Mouse (Mus musculus): ENCODE measurements around the gene Commd7.
"Not testable (repeated sequence)": the region's sequence is repeated elsewhere in the genome, so short reads cannot be mapped to it uniquely, and the experiment has no call there.

Gene Commd7

GRCm38 (mm10) chr2:153631976-153632870, at the start of gene Commd7:
Gene Commd7, minus strand, starts transcription at chr2:153632781.
- no peak for DNase-seq (ENCODE audit: low read depth, low spot score)

DNA sequence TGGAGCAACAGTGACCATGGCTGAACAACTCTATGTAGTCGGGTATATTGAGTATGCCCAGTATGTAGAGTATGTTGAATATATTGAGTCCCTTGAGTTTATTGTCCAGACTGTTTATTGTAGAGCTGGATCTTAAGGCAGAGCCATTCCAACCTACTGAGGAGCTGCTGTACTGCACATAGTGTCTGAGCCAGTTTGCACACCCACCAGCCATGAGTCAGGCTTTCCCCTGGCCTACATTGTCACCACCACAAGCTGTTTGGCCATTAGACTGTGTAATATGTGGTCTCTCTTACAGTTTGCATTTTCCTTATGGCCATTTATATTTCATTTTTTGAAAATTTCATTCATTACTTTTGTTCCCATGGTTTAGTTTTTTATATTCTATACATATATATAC, 47.4 kb upstream of the Commd7 start:
- no peak for DNase-seq (ENCODE audit: low read depth, low spot score)

DNA sequence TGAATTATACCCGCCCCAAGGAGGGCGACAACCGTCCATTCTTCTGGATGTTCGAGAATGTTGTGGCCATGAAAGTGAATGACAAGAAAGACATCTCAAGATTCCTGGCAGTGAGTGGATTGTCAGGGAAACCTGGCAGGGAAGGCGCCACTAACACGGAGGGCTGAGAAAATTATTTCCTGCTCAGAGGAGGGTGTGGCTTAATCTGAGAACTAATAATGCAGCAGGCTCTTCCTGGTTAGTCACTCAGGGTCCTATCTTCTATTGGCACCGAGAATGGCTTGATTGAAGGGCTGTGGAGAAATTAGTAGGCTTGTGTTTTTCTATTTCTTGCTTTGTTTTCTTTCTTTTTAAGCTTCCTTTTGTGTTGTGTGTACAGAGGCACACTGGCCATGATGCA, 45.0 kb upstream of the Commd7 start:
- DNase-seq (ENCODE audit: low read depth, low spot score), result no peak

DNA sequence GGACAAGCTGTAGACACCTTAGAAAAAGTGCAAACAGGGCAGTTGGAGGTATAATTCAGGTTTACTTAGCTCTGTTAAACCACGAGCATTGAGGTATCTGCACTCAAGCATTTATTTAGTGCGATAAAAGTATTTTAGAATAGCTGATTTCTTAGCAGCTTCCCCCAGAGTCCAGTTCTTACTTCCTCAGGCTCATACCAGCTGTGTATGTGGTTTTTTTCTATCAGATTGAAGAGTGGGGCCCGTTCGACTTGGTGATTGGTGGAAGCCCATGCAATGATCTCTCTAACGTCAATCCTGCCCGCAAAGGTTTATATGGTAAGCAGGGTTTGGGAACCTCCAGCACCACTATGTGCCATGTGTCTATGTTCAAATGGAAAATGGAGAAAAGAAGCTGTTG, 44.4 kb upstream of the Commd7 start:
- no peak for DNase-seq (ENCODE audit: low read depth, low spot score)

DNA sequence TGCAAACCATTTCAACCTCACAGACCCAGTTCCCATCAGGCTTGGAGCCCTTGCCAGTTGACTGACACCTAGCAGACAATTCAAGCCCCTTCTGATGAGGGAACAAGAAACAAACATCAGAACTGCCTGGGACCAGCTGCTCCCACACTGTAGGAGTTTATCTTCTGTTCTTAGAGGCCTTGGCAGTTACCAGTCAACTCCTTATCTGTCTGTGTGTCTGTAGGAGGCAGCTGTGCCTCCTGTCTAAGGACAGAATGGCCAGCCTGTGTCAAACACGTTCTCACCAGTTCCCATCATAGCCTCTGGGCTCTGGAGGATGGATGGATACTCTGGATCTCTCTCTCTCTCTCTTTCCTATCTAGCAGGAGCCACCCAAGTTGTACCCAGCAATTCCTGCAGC, 42.8 kb upstream of the Commd7 start:
- DNase-seq (ENCODE audit: low read depth, low spot score), result not testable (repeated sequence)

GRCm38 (mm10) chr2:153672619-153673018, 40.0 kb upstream of the Commd7 start:
- DNase-seq (ENCODE audit: low read depth, low spot score), result no peak

- DNase-seq (ENCODE audit: low read depth, low spot score), result no peak
Measured at GRCm38 (mm10) chr2:153670111-153670510, 37.5 kb upstream of the Commd7 start.

DNA sequence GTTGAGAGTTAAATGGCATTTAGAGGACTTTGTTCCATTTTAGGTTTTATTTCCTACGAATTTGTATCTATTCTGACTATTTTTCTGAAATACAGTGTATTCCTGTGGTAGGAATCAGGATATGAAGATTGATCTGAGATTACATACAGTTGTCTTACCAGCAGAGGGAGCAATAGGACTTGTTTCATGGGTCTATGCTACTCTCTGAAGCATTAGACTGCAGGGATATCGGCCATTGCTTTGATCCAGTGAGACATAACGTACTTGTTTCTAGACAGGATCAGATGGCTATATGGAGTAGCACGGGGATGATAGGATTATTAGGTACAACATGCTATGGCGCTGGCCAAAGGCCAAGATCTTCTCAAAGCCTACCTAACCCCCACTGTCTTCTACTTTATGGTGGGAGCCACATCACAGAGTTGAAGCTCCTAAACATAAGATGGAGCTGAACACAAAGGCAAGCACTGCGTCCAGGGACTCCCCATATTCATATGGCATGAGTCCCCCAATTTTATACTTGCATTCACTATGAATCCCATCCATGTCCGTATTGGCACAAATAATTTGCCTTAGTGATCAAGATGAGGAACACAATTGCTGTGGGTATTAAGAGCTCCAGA, 36.3 kb upstream of the Commd7 start:
- DNase-seq (ENCODE audit: low read depth, low spot score), result no peak

GRCm38 (mm10) chr2:153665401-153665800, 32.8 kb upstream of the Commd7 start:
- no peak for DNase-seq (ENCODE audit: low read depth, low spot score)

DNA sequence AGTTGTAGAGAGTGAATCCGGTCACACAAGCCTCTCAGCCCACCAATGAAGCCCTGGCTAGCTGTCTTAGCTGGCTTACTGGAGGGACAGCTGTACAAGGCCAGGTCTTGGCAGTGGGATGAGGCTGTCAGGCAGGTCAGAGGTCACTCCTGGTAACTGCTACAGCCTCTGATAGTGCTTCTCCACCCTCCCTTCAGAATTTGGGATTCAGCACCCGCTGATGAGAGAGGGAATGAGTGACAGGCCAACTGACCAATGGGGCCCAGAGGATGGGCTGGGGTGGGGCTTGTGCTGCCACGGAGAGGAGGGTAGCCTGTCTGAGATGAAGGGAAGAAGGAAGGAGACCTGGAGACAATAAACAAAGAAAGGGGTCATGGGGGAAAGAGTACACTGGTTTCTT, 28.0 kb upstream of the Commd7 start:
- DNase-seq (ENCODE audit: low read depth, low spot score), result no peak

DNA sequence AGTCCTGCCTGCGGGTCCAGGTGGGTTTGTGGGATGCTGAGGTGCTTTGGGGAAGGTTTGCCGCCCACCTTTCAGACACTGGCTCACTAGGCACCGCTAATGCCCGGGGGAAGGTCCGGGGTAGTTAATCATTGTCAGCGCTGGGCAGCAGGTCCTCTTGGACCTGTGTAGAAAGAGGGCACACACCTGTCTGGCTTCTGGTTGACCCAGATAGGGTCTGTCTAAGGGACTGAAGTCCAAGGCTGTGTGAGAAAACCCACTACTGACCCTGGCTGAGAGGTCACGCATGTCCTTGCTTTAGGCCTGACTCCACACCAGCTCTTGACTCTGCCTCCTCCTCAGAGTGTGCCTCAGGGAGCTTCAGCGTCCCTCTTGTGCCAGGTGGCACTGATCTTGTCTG, 25.1 kb upstream of the Commd7 start:
- DNase-seq (ENCODE audit: low read depth, low spot score), result not testable (repeated sequence)

GRCm38 (mm10) chr2:153651681-153652080, 19.1 kb upstream of the Commd7 start:
- DNase-seq (ENCODE audit: low read depth, low spot score), result no peak

- no peak for DNase-seq (ENCODE audit: low read depth, low spot score)
Measured at GRCm38 (mm10) chr2:153650014-153650687, 17.6 kb upstream of the Commd7 start.

GRCm38 (mm10) chr2:153649298-153650013, 16.9 kb upstream of the Commd7 start, which contains the start of gene Dnmt3b:
Gene Dnmt3b, plus strand, starts transcription at chr2:153649450.
- DNase-seq (ENCODE audit: low read depth, low spot score), result no peak

GRCm38 (mm10) chr2:153648773-153649297, 16.3 kb upstream of the Commd7 start:
- DNase-seq (ENCODE audit: low read depth, low spot score), result no peak

- DNase-seq (ENCODE audit: low read depth, low spot score), result no peak
Measured at GRCm38 (mm10) chr2:153642999-153643398, 10.4 kb upstream of the Commd7 start.

DNA sequence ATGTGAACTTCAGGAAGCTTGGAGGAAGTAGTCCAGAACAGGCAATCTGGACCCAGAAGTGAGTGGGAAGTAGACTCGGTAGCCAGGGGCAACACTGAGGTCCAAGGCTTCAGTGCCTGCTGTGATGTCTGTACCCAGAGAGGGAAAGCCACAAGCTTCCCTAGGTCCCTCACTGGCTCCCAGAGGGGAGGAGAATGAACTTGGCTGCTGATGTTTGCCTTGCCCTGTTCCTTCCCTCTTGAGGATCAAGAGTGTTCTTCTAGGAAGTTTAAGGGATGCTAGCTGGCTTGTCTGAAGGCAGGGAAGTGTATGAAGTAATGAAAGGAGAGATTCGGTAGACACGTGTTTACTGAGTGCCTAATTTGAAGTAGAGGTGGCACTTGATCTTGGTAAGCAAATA, 9.9 kb upstream of the Commd7 start:
- DNase-seq (ENCODE audit: low read depth, low spot score), result no peak

GRCm38 (mm10) chr2:153638977-153639680, 6.5 kb upstream of the Commd7 start:
- DNase-seq (ENCODE audit: low read depth, low spot score), result no peak

DNA sequence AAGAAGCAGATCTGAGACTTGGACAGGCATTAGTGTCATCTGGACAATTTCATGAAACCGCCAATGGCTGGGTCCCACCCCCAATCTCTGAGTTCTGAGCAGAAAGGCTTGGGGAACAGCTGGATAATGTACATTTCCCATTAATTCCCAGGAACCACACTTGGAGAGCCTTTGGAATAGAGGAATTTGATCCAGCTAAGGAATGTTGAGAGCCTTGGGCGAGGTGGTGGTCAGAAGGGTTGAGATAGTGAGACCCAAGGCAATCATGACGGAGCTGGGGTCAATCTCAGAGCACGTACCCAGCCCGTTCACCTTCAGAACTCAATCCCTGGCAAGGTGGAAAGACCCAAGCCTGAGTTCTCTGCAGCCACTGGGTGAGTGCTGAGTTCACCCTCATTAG, 678 bp upstream of the Commd7 start:
- no peak for DNase-seq (ENCODE audit: low read depth, low spot score)

- DNase-seq (ENCODE audit: low read depth, low spot score), result no peak
Measured at GRCm38 (mm10) chr2:153632871-153633226, 268 bp upstream of the Commd7 start.

- DNase-seq (ENCODE audit: low read depth, low spot score), result no peak
Measured at GRCm38 (mm10) chr2:153630950-153631349, 1.6 kb downstream of the Commd7 start.
